Mouse (Mus musculus) heart, embryonic 12.5 days (tissue): ENCODE data around the gene Hist1h2bg. TPM values are rescaled to one million over a fixed set of nuclear protein-coding genes. Genes with fewer than 3 reads are reported as not detected.

Experiments used
- ATAC-seq: fragments of 200-750 bp; cut with Nextera tagmentation; 2 replicates; pipeline ENCODE4 v1.8.0; 2017; ENCODE audit warnings: moderate TSS enrichment, moderate library complexity; ENCODE audit not compliant: insufficient number of reproducible peaks, low FRiP score
- H3K27ac ChIP-seq: fragments of 300-500 bp; sonication (generic); 2 replicates; pipeline ENCODE4 v1.5.1; 2016; ENCODE audit warnings: mild to moderate bottlenecking, moderate library complexity; ENCODE audit not compliant: poor library complexity, severe bottlenecking
- H3K27me3 ChIP-seq: fragments of 300-500 bp; sonication (generic); replicated peaks from 2 replicates; pipeline ENCODE4 v1.6.1; 2016; ENCODE audit warnings: mild to moderate bottlenecking, moderate library complexity
- H3K36me3 ChIP-seq: fragments of 300-500 bp; sonication (generic); 2 replicates; pipeline ENCODE4 v1.6.1; 2016; ENCODE audit warnings: mild to moderate bottlenecking, moderate library complexity
- H3K4me1 ChIP-seq: fragments of 300-500 bp; sonication (generic); replicated peaks from 2 replicates; pipeline ENCODE4 v1.6.1; 2016; ENCODE audit warnings: mild to moderate bottlenecking
- H3K4me2 ChIP-seq: fragments of 300-500 bp; sonication (generic); 2 replicates; pipeline ENCODE4 v1.6.1; 2016; ENCODE audit warnings: mild to moderate bottlenecking, moderate library complexity
- H3K4me3 ChIP-seq: fragments of 300-500 bp; sonication (generic); 2 replicates; pipeline ENCODE4 v1.5.1; 2016; ENCODE audit warnings: mild to moderate bottlenecking
- H3K9ac ChIP-seq: fragments of 300-500 bp; sonication (generic); 2 replicates; pipeline ENCODE4 v1.6.1; 2016; ENCODE audit warnings: mild to moderate bottlenecking, moderate library complexity
- H3K9me3 ChIP-seq: fragments of 300-500 bp; sonication (generic); replicated peaks from 2 replicates; pipeline ENCODE4 v1.6.1; 2016; ENCODE audit warnings: mild to moderate bottlenecking, moderate library complexity
- WGBS: fragments of 180-500 bp; shearing (Covaris S2); methylation state at CpG from one replicate; pipeline ENCODE4 v1.1.7; 2016; 5-methylcytosine and 5-hydroxymethylcytosine counted together
- polyA plus RNA-seq: library from polyadenylated mRNA; unstranded; fragments of >200 nt; fragmentation: Nextera tagmentation; extraction: Ambion mirVana; gene quantifications from 2 replicates; pipeline ENCODE4 v1.2.1, GENCODE M21; 2016

The Hist1h2bg gene
- 4.5 and 4.8 TPM in 2 replicates for polyA plus RNA-seq

- peak within 1 kb of the TSS; percentile 81 for H3K9ac ChIP-seq
- H3K27me3 ChIP-seq: no peaks in the 10 kb centered on the region
- WGBS: 0% methylated on average over 18 of the region's 18 CpGs
- H3K4me3 ChIP-seq: peak within 1 kb of the TSS; percentile 60
- peak within 1 kb of the TSS; percentile 70 for H3K4me2 ChIP-seq
- peak within 1 kb of the TSS; percentile 97 for H3K27ac ChIP-seq
- peak; percentile 86 for ATAC-seq
- no peaks in the 10 kb centered on the region for H3K36me3 ChIP-seq
- peaks cover 8% of the 10 kb centered on the region for H3K4me1 ChIP-seq
- no peaks in the 10 kb centered on the region for H3K9me3 ChIP-seq
Observed at GRCm38 (mm10) chr13:23571022-23571503, at the start of gene Hist1h2bg, which contains the start of gene Hist1h2ae. Gene Hist1h2bg, plus strand, starts transcription at chr13:23571396. Gene Hist1h2ae, minus strand, starts transcription at chr13:23571220.

GRCm38 (mm10) chr13:23521703-23522102 is 49.5 kb upstream of the Hist1h2bg start:
- ATAC-seq: 0 out of 2 replicates have a peak, but pooled peaks have one; percentile 44
- Histone ChIP-seq H3K36me3 (no peaks in the 10 kb centered on the region), H3K9me3 (no peaks in the 10 kb centered on the region), H3K4me3 (peak overlapping the region; percentile 12; the same call in 1 of the 2 replicates), H3K27ac (no peak overlapping the region), H3K9ac (no peak overlapping the region), H3K27me3 (no peaks in the 10 kb centered on the region), H3K4me2 (peak overlapping the region; percentile 48), H3K4me1 (peaks cover 9% of the 10 kb centered on the region)
- 3% methylated on average over 14 of the region's 14 CpGs for WGBS

GRCm38 (mm10) chr13:23523976-23524375 is 47.2 kb upstream of the Hist1h2bg start:
- H3K27me3 ChIP-seq: no peaks in the 10 kb centered on the region
- no peak for ATAC-seq
- 47% methylated on average over 5 of the region's 5 CpGs for WGBS
- H3K9me3 ChIP-seq: no peaks in the 10 kb centered on the region
- peaks cover 16% of the 10 kb centered on the region for H3K4me1 ChIP-seq
- no peak overlapping the region for H3K9ac ChIP-seq
- no peaks in the 10 kb centered on the region for H3K36me3 ChIP-seq
- no peak overlapping the region for H3K4me2 ChIP-seq
- no peak overlapping the region for H3K4me3 ChIP-seq
- no peak overlapping the region for H3K27ac ChIP-seq

GRCm38 (mm10) chr13:23524654-23525053 is 46.5 kb upstream of the Hist1h2bg start:
- no peaks in the 10 kb centered on the region for H3K9me3 ChIP-seq
- H3K4me1 ChIP-seq: peaks cover 18% of the 10 kb centered on the region
- ATAC-seq: no peak
- no peak overlapping the region for H3K4me3 ChIP-seq
- no peaks in the 10 kb centered on the region for H3K27me3 ChIP-seq
- no peaks in the 10 kb centered on the region for H3K36me3 ChIP-seq
- no peak overlapping the region for H3K9ac ChIP-seq
- H3K4me2 ChIP-seq: no peak overlapping the region
- 9% methylated on average over 5 of the region's 5 CpGs for WGBS
- no peak overlapping the region for H3K27ac ChIP-seq

- Histone ChIP-seq H3K36me3 (no peaks in the 10 kb centered on the region), H3K27ac (no peak overlapping the region), H3K4me2 (peak overlapping the region; percentile 65), H3K4me3 (peak overlapping the region; percentile 51), H3K4me1 (peaks cover 15% of the 10 kb centered on the region), H3K9me3 (no peaks in the 10 kb centered on the region), H3K27me3 (no peaks in the 10 kb centered on the region), H3K9ac (no peak overlapping the region)
- 1% methylated on average over 10 of the region's 10 CpGs for WGBS
- ATAC-seq: no peak
Observed at GRCm38 (mm10) chr13:23525901-23526300, 45.3 kb upstream of the Hist1h2bg start.

GRCm38 (mm10) chr13:23526312-23526711 is 44.9 kb upstream of the Hist1h2bg start:
- H3K36me3 ChIP-seq: no peaks in the 10 kb centered on the region
- no peak overlapping the region for H3K27ac ChIP-seq
- peaks cover 15% of the 10 kb centered on the region for H3K4me1 ChIP-seq
- WGBS: under 1% methylated on average over 17 of the region's 17 CpGs
- no peaks in the 10 kb centered on the region for H3K9me3 ChIP-seq
- H3K4me2 ChIP-seq: peak overlapping the region; percentile 65
- H3K4me3 ChIP-seq: peak overlapping the region; percentile 51
- H3K27me3 ChIP-seq: no peaks in the 10 kb centered on the region
- H3K9ac ChIP-seq: peak overlapping the region; percentile 67
- 0 out of 2 replicates have a peak, but pooled peaks have one; percentile 49 for ATAC-seq

- Histone ChIP-seq H3K36me3 (no peaks in the 10 kb centered on the region), H3K4me1 (peaks cover 25% of the 10 kb centered on the region), H3K4me3 (no peak overlapping the region), H3K27me3 (no peaks in the 10 kb centered on the region), H3K9ac (peak overlapping the region; percentile 7; the same call in 1 of the 2 replicates), H3K9me3 (no peaks in the 10 kb centered on the region), H3K4me2 (peak overlapping the region; percentile 38), H3K27ac (peak overlapping the region; percentile 57)
- ATAC-seq: no peak
- 84% methylated on average over 5 of the region's 5 CpGs for WGBS
Observed at GRCm38 (mm10) chr13:23529005-23529404, 42.2 kb upstream of the Hist1h2bg start.

- Histone ChIP-seq H3K9ac (peak overlapping the region; percentile 85; the same call in 1 of the 2 replicates), H3K4me2 (peak overlapping the region; percentile 67; the same call in 1 of the 2 replicates), H3K27ac (peak overlapping the region; percentile 97), H3K4me1 (peaks cover 28% of the 10 kb centered on the region), H3K9me3 (no peaks in the 10 kb centered on the region), H3K27me3 (no peaks in the 10 kb centered on the region), H3K36me3 (no peaks in the 10 kb centered on the region), H3K4me3 (peak overlapping the region; percentile 63)
- no peak for ATAC-seq
- 28% methylated on average over 2 of the region's 2 CpGs for WGBS
Observed at GRCm38 (mm10) chr13:23529480-23530165, 41.6 kb upstream of the Hist1h2bg start.

- Histone ChIP-seq H3K9me3 (no peaks in the 10 kb centered on the region), H3K9ac (peak overlapping the region; percentile 85), H3K4me1 (peaks cover 27% of the 10 kb centered on the region), H3K4me2 (peak overlapping the region; percentile 67), H3K27ac (peak overlapping the region; percentile 97), H3K4me3 (peak overlapping the region; percentile 63), H3K27me3 (no peaks in the 10 kb centered on the region), H3K36me3 (no peaks in the 10 kb centered on the region)
- ATAC-seq: no peak
- under 1% methylated on average over 20 of the region's 20 CpGs for WGBS
Observed at GRCm38 (mm10) chr13:23530181-23530900, 40.9 kb upstream of the Hist1h2bg start.

GRCm38 (mm10) chr13:23530901-23531875 is 40.0 kb upstream of the Hist1h2bg start, which contains the start of gene Hist1h4h:
Gene Hist1h4h, plus strand, starts transcription at chr13:23531050.
- peaks cover 25% of the 10 kb centered on the region for H3K4me1 ChIP-seq
- peak within 1 kb of the TSS; percentile 97 for H3K27ac ChIP-seq
- peak within 1 kb of the TSS; percentile 85 for H3K9ac ChIP-seq
- ATAC-seq: peak; percentile 83
- H3K9me3 ChIP-seq: no peaks in the 10 kb centered on the region
- no peaks in the 10 kb centered on the region for H3K36me3 ChIP-seq
- H3K4me3 ChIP-seq: peak within 1 kb of the TSS; percentile 63
- H3K27me3 ChIP-seq: no peaks in the 10 kb centered on the region
- peak within 1 kb of the TSS; percentile 67 for H3K4me2 ChIP-seq
- under 1% methylated on average over 61 of the region's 70 CpGs for WGBS
